Mouse (Mus musculus): ENCODE results near the gene Gm5152.
"Not testable (repeated sequence)": the region's sequence is repeated elsewhere in the genome, so short reads cannot be mapped to it uniquely, and the experiment has no call there.

Gene Gm5152

GRCm38 (mm10) chr5:10246426-10246825 is at the start of gene Gm5152:
Gm5152 (minus strand) TSS chr5:10246526.
- DNase-seq (ENCODE audit: low spot score in 2 of 2) = not testable (repeated sequence)

GRCm38 (mm10) chr5:10254768-10255167 is 8.4 kb upstream of the Gm5152 start:
- DNase-seq (ENCODE audit: low spot score in 2 of 2) = not testable (repeated sequence)

- DNase-seq (ENCODE audit: low spot score in 2 of 2) = not testable (repeated sequence)
These were observed 556 bp downstream of the Gm5152 start for GRCm38 (mm10) chr5:10245770-10246169.

GRCm38 (mm10) chr5:10240436-10240835 is 5.9 kb downstream of the Gm5152 start:
- DNase-seq (ENCODE audit: low spot score in 2 of 2) = not testable (repeated sequence)

DNA sequence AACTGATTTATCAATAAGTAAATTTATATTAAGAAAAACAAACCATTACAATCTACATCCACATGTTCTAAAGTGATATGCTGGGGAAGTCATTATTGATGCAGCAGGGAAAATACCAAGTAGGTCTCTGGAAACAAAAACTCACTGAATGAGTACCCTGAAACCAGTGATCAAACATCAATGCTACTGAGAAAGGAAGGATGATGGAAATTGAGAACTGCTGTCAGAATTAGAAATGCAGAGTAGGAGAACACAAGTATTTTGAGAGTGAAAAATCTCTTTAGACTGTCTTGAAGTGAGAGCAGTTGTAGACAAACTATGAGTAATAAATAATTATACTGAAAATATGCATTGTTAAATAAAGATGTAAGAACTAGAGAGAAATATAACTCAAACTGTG is 26.0 kb downstream of the Gm5152 start:
- DNase-seq (ENCODE audit: low spot score in 2 of 2) = no peak

DNA sequence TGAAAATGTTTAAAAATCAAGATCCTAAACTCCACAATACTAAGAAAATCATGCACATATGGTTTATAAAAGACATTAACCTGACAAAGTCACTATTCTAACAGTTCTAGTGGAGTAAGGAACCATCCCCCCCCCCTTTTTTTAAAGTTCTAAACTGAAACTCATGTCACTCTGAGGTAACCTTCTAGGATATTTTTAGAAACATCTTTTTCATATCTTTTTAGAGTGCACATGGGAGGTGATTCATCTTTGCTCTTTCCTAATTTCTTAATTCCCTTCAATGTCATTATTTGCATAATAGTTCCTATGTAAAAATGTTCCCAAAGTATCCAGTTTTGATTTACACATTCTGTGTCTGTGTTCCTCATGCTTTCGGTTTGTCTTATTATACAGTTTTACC is 43.3 kb downstream of the Gm5152 start:
- no peak for DNase-seq (ENCODE audit: low spot score in 2 of 2)

DNA sequence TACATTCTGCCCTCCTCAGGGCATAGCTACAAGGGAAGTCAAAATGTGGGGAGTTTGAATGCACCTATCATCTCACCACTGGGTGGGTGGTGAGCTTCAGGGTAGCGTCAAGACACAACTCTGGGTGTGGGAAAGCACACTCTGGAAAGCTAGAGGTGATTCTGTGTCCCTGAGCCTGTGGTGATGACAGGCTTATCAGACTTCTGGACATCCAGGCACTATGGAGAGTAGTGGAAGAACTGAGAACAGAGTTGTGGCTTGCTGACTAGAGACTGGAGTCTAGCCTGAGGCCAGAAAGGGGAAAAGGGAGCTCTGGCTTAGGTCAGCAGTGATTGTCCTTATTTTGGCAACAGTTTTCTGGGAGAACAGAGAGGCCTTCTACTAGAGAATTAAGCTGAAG is 49.4 kb downstream of the Gm5152 start:
- DNase-seq (ENCODE audit: low spot score in 2 of 2) = no peak
